Mouse (Mus musculus): ENCODE results near the gene Tbcc. TPM values are rescaled to one million over a fixed set of nuclear protein-coding genes. Genes with fewer than 3 reads are reported as not detected.
"Not testable (repeated sequence)": the region's sequence is repeated elsewhere in the genome, so short reads cannot be mapped to it uniquely, and the experiment has no call there.

The Tbcc gene
- 24.9 and 25.3 TPM in 2 replicates for polyA plus RNA-seq (2012; rRNA removed)

- Histone ChIP-seq H3K27ac (ENCODE audit: insufficient read depth, low read length) (peak within 1 kb of the TSS; percentile 89), H3K27me3 (ENCODE audit: control insufficient read depth, insufficient read depth, low read length) (no peaks in the 10 kb centered on the region), H3K4me1 (ENCODE audit: control insufficient read depth, insufficient read depth, low read length) (peaks cover 15% of the 10 kb centered on the region), H3K4me3 (replicated peaks; ENCODE audit: insufficient read depth, low read depth, low read length) (peak within 1 kb of the TSS; percentile 84)
- TF ChIP-seq CTCF (IDR thresholded peaks at IDR 0.05; ENCODE audit: borderline replicate concordance, insufficient read depth, low read depth, low read length) (no peak), POLR2A (IDR thresholded peaks at IDR 0.05; ENCODE audit: borderline replicate concordance, insufficient read depth, low read length) (peak; percentile 96)
- peak; percentile 97 to 98 for DNase-seq
- under 1% methylated on average over 40 of the region's 40 CpGs for WGBS
Observed at GRCm38 (mm10) chr17:46890116-46890815, at the start of gene Tbcc. TSS of gene Tbcc (plus strand) at chr17:46890684.

- 73% methylated on average over 2 of the region's 2 CpGs for WGBS
Observed at GRCm38 (mm10) chr17:46843022-46843421, 47.5 kb upstream of the Tbcc start.

GRCm38 (mm10) chr17:46843716-46844115 is 46.8 kb upstream of the Tbcc start:
- WGBS: 86% methylated on average over 7 of the region's 7 CpGs
- Histone ChIP-seq H3K27me3 (ENCODE audit: control insufficient read depth, insufficient read depth, low read length) (no peaks in the 10 kb centered on the region), H3K27ac (ENCODE audit: insufficient read depth, low read length) (no peak overlapping the region), H3K4me3 (replicated peaks; ENCODE audit: insufficient read depth, low read depth, low read length) (no peak overlapping the region), H3K4me1 (ENCODE audit: control insufficient read depth, insufficient read depth, low read length) (peaks cover 18% of the 10 kb centered on the region)
- TF ChIP-seq CTCF (IDR thresholded peaks at IDR 0.05; ENCODE audit: borderline replicate concordance, insufficient read depth, low read depth, low read length) (no peak), POLR2A (IDR thresholded peaks at IDR 0.05; ENCODE audit: borderline replicate concordance, insufficient read depth, low read length) (no peak)
- no peak for DNase-seq

More at GRCm38 (mm10) chr17:46843022-46843421, 47.5 kb upstream of the Tbcc start:
- Histone ChIP-seq H3K27ac (ENCODE audit: insufficient read depth, low read length) (no peak overlapping the region), H3K4me1 (ENCODE audit: control insufficient read depth, insufficient read depth, low read length) (peaks cover 15% of the 10 kb centered on the region), H3K4me3 (replicated peaks; ENCODE audit: insufficient read depth, low read depth, low read length) (no peak overlapping the region), H3K27me3 (ENCODE audit: control insufficient read depth, insufficient read depth, low read length) (no peaks in the 10 kb centered on the region)
- no peak for TF ChIP-seq CTCF (IDR thresholded peaks at IDR 0.05; ENCODE audit: borderline replicate concordance, insufficient read depth, low read depth, low read length)
- no peak for TF ChIP-seq POLR2A (IDR thresholded peaks at IDR 0.05; ENCODE audit: borderline replicate concordance, insufficient read depth, low read length)
- no peak for DNase-seq

GRCm38 (mm10) chr17:46844811-46845210 is 45.7 kb upstream of the Tbcc start:
- 12% methylated on average over 10 of the region's 10 CpGs for WGBS
- no peak for TF ChIP-seq CTCF (IDR thresholded peaks at IDR 0.05; ENCODE audit: borderline replicate concordance, insufficient read depth, low read depth, low read length)
- TF ChIP-seq POLR2A (IDR thresholded peaks at IDR 0.05; ENCODE audit: borderline replicate concordance, insufficient read depth, low read length): no peak
- Histone ChIP-seq H3K27me3 (ENCODE audit: control insufficient read depth, insufficient read depth, low read length) (no peaks in the 10 kb centered on the region), H3K4me1 (ENCODE audit: control insufficient read depth, insufficient read depth, low read length) (peaks cover 18% of the 10 kb centered on the region), H3K27ac (ENCODE audit: insufficient read depth, low read length) (no peak overlapping the region), H3K4me3 (replicated peaks; ENCODE audit: insufficient read depth, low read depth, low read length) (no peak overlapping the region)
- DNase-seq: peak; percentile 82 to 88

GRCm38 (mm10) chr17:46845262-46845661 is 45.2 kb upstream of the Tbcc start:
- Histone ChIP-seq H3K4me3 (replicated peaks; ENCODE audit: insufficient read depth, low read depth, low read length) (no peak overlapping the region), H3K27me3 (ENCODE audit: control insufficient read depth, insufficient read depth, low read length) (no peaks in the 10 kb centered on the region), H3K4me1 (ENCODE audit: control insufficient read depth, insufficient read depth, low read length) (peaks cover 18% of the 10 kb centered on the region), H3K27ac (ENCODE audit: insufficient read depth, low read length) (no peak overlapping the region)
- DNase-seq: no peak
- WGBS: 45% methylated on average over 12 of the region's 12 CpGs
- no peak for TF ChIP-seq CTCF (IDR thresholded peaks at IDR 0.05; ENCODE audit: borderline replicate concordance, insufficient read depth, low read depth, low read length)
- no peak for TF ChIP-seq POLR2A (IDR thresholded peaks at IDR 0.05; ENCODE audit: borderline replicate concordance, insufficient read depth, low read length)

GRCm38 (mm10) chr17:46846573-46846972 is 43.9 kb upstream of the Tbcc start:
- DNase-seq; H3K4me3 ChIP-seq (replicated peaks; ENCODE audit: insufficient read depth, low read depth, low read length); H3K27me3 ChIP-seq (ENCODE audit: control insufficient read depth, insufficient read depth, low read length); H3K27ac ChIP-seq (ENCODE audit: insufficient read depth, low read length): not testable (repeated sequence)
- H3K4me1 ChIP-seq (ENCODE audit: control insufficient read depth, insufficient read depth, low read length): peaks cover 18% of the 10 kb centered on the region
- 96% methylated on average over 18 of the region's 18 CpGs for WGBS

- WGBS: 95% methylated on average over 7 of the region's 7 CpGs
- no peak overlapping the region for H3K27ac ChIP-seq (ENCODE audit: insufficient read depth, low read length)
Observed at GRCm38 (mm10) chr17:46847206-46847605, 43.3 kb upstream of the Tbcc start.

GRCm38 (mm10) chr17:46852725-46853124 is 37.8 kb upstream of the Tbcc start:
- Histone ChIP-seq H3K4me3 (replicated peaks; ENCODE audit: insufficient read depth, low read depth, low read length) (no peak overlapping the region), H3K4me1 (ENCODE audit: control insufficient read depth, insufficient read depth, low read length) (peaks cover 18% of the 10 kb centered on the region), H3K27ac (ENCODE audit: insufficient read depth, low read length) (no peak overlapping the region), H3K27me3 (ENCODE audit: control insufficient read depth, insufficient read depth, low read length) (no peaks in the 10 kb centered on the region)
- TF ChIP-seq POLR2A (IDR thresholded peaks at IDR 0.05; ENCODE audit: borderline replicate concordance, insufficient read depth, low read length): no peak
- no peak for TF ChIP-seq CTCF (IDR thresholded peaks at IDR 0.05; ENCODE audit: borderline replicate concordance, insufficient read depth, low read depth, low read length)
- peak in 1 of 2 experiments; percentile 40 for DNase-seq
- WGBS: 22% methylated on average over 6 of the region's 6 CpGs

More at GRCm38 (mm10) chr17:46847206-46847605, 43.3 kb upstream of the Tbcc start:
- no peak for TF ChIP-seq CTCF (IDR thresholded peaks at IDR 0.05; ENCODE audit: borderline replicate concordance, insufficient read depth, low read depth, low read length)
- no peak for TF ChIP-seq POLR2A (IDR thresholded peaks at IDR 0.05; ENCODE audit: borderline replicate concordance, insufficient read depth, low read length)
- peaks cover 18% of the 10 kb centered on the region for H3K4me1 ChIP-seq (ENCODE audit: control insufficient read depth, insufficient read depth, low read length)
- no peak for DNase-seq
- no peaks in the 10 kb centered on the region for H3K27me3 ChIP-seq (ENCODE audit: control insufficient read depth, insufficient read depth, low read length)
- H3K4me3 ChIP-seq (replicated peaks; ENCODE audit: insufficient read depth, low read depth, low read length): no peak overlapping the region

All from cerebellum, adult 2 months (tissue).